Mouse (Mus musculus) left cerebral cortex, postnatal 4 days (tissue): ENCODE results near the gene Zbtb16. TPM values are rescaled to one million over a fixed set of nuclear protein-coding genes. Genes with fewer than 3 reads are reported as not detected.

Source experiments
- DNase-seq: peaks from one replicate; pipeline ENCODE4 v3.0.0-alpha.2; 2022
- intact Hi-C: fragments of 180-260 bp; cut with DNase I; formaldehyde crosslinking; loops from one replicate; pipeline ENCODE4 v1.15.1; 2025
- total RNA-seq, 2 experiments: library from RNA; stranded (reverse); gene quantifications; 2 replicates each; pipeline ENCODE4 v1.2.3; 2021

The Zbtb16 gene
- total RNA-seq, 2 experiments from 2014 or later, result 28.9 to 29.6 TPM

GRCm38 (mm10) chr9:48734725-48735465 lies 101.1 kb downstream of the Zbtb16 start:
- intact Hi-C loops, result loop anchor here (5.0 kb wide), 1 partner anchor 102 kb away; the partner anchor contains the start of gene Zbtb16

GRCm38 (mm10) chr9:48733817-48734544 lies 102.0 kb downstream of the Zbtb16 start:
- peak; percentile 40 for DNase-seq
- intact Hi-C loops, result no loop called here

More at GRCm38 (mm10) chr9:48734725-48735465, 101.1 kb downstream of the Zbtb16 start:
- no peak for DNase-seq

GRCm38 (mm10) chr9:48733083-48733482 lies 102.9 kb downstream of the Zbtb16 start:
- peak; percentile 43 for DNase-seq
- intact Hi-C loops, result no loop called here

GRCm38 (mm10) chr9:48731651-48732536 lies 104.1 kb downstream of the Zbtb16 start:
- no peak for DNase-seq
- intact Hi-C loops, result no loop called here

GRCm38 (mm10) chr9:48730446-48730979 lies 105.5 kb downstream of the Zbtb16 start:
- DNase-seq, result no peak
- intact Hi-C loops, result no loop called here

GRCm38 (mm10) chr9:48729471-48729870 lies 106.6 kb downstream of the Zbtb16 start:
- no peak for DNase-seq
- intact Hi-C loops, result no loop called here

GRCm38 (mm10) chr9:48728731-48729123 lies 107.3 kb downstream of the Zbtb16 start:
- intact Hi-C loops, result no loop called here
- DNase-seq, result no peak

- DNase-seq, result no peak
- intact Hi-C loops, result no loop called here
Observed at GRCm38 (mm10) chr9:48728083-48728730, 107.8 kb downstream of the Zbtb16 start.

- intact Hi-C loops, result no loop called here
- no peak for DNase-seq
Observed at GRCm38 (mm10) chr9:48726341-48726740, 109.7 kb downstream of the Zbtb16 start.

- no peak for DNase-seq
- intact Hi-C loops, result no loop called here
Observed at GRCm38 (mm10) chr9:48725918-48726317, 110.1 kb downstream of the Zbtb16 start.

- intact Hi-C loops, result no loop called here
- no peak for DNase-seq
Observed at GRCm38 (mm10) chr9:48725161-48725560, 110.9 kb downstream of the Zbtb16 start.

GRCm38 (mm10) chr9:48724733-48725132 lies 111.3 kb downstream of the Zbtb16 start:
- intact Hi-C loops, result no loop called here
- DNase-seq, result no peak

GRCm38 (mm10) chr9:48723511-48724304 lies 112.3 kb downstream of the Zbtb16 start:
- intact Hi-C loops, result no loop called here
- DNase-seq, result no peak

- intact Hi-C loops, result no loop called here
- no peak for DNase-seq
Observed at GRCm38 (mm10) chr9:48723025-48723424, 113.0 kb downstream of the Zbtb16 start.

GRCm38 (mm10) chr9:48722261-48722920 lies 113.6 kb downstream of the Zbtb16 start:
- no peak for DNase-seq
- intact Hi-C loops, result no loop called here

GRCm38 (mm10) chr9:48721655-48722054 lies 114.4 kb downstream of the Zbtb16 start:
- no peak for DNase-seq
- intact Hi-C loops, result no loop called here

GRCm38 (mm10) chr9:48721172-48721571 lies 114.8 kb downstream of the Zbtb16 start:
- intact Hi-C loops, result no loop called here
- no peak for DNase-seq

GRCm38 (mm10) chr9:48720251-48720963 lies 115.6 kb downstream of the Zbtb16 start:
- intact Hi-C loops, result no loop called here
- no peak for DNase-seq
